Mouse (Mus musculus) E14TG2a.4 (cell line): Measurements from ENCODE around the gene Rer1.

Source experiments
- CTCF ChIP-seq: conservative IDR thresholded peaks from 2 replicates; pipeline ENCODE4 v1.5.1; 2014; ENCODE audit warnings: low read length
- NANOG ChIP-seq: IDR thresholded peaks from 2 replicates; pipeline ENCODE4 v1.6.1; 2014; ENCODE audit warnings: borderline replicate concordance, low read length, mixed read lengths
- POU5F1 ChIP-seq: IDR thresholded peaks from 2 replicates; pipeline ENCODE4 v1.6.1; 2014; ENCODE audit warnings: low read length, borderline replicate concordance

DNA sequence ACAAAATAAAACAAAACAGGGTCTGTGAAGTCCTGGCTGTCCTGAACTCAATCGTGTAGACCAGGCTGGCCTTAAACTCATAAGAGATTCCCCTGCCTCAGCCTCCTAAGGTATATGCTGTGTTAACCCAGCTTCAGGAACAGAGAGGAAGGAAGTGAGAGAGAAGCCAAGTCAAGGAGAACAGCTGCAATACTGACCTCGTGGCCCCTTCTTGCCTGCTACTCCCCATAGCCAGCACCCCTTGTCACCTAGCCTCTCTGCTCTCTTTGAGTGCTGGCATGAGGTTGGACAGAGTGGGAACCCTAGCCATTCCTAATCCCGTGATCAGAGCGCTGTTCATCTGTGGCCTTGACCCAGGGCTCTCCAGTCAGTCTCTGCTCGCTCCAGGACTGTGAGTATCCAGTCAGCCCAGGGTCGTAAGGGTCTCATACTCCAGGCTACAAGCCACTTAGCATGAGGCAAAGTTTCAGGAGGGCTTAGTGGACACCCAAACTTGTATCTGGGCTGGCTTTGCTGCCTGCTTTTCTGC lies 35.8 kb upstream of the Rer1 start:
- no peak for TF ChIP-seq CTCF
- TF ChIP-seq NANOG: no peak
- no peak for TF ChIP-seq POU5F1
